Mouse (Mus musculus) forebrain, embryonic 16.5 days (tissue): Measurements from ENCODE around the gene Cfd. TPM values are rescaled to one million over a fixed set of nuclear protein-coding genes. Genes with fewer than 3 reads are reported as not detected.
A peak's percentile ranks its signal among the peaks of the same experiment; 100 is the strongest.

Source experiments
- ATAC-seq: fragments of 200-750 bp; cut with Nextera tagmentation; 2 replicates; pipeline ENCODE4 v1.8.0; 2017; ENCODE audit warnings: mild to moderate bottlenecking, moderate library complexity
- H3K27ac ChIP-seq: fragments of 300-500 bp; sonication (generic); 2 replicates; pipeline ENCODE4 v1.5.1; 2014; ENCODE audit warnings: low read length, control low read depth
- H3K27me3 ChIP-seq: fragments of 300-500 bp; sonication (generic); replicated peaks from 2 replicates; pipeline ENCODE4 v1.6.1; 2014; ENCODE audit warnings: low read length; ENCODE audit not compliant: control insufficient read depth, insufficient read depth
- H3K36me3 ChIP-seq: fragments of 300-500 bp; sonication (generic); 2 replicates; pipeline ENCODE4 v1.6.1; 2014; ENCODE audit not compliant: control insufficient read depth, insufficient read depth
- H3K4me1 ChIP-seq: fragments of 300-500 bp; sonication (generic); replicated peaks from 2 replicates; pipeline ENCODE4 v1.6.1; 2014; ENCODE audit warnings: low read length; ENCODE audit not compliant: control insufficient read depth, insufficient read depth
- H3K4me2 ChIP-seq: fragments of 300-500 bp; sonication (generic); 2 replicates; pipeline ENCODE4 v1.6.1; 2014; ENCODE audit warnings: mild to moderate bottlenecking, low read length, control low read depth
- H3K4me3 ChIP-seq: fragments of 300-500 bp; sonication (generic); replicated peaks from 2 replicates; pipeline ENCODE4 v1.5.1; 2014; ENCODE audit warnings: mild to moderate bottlenecking, low read length, control low read depth
- H3K9ac ChIP-seq: fragments of 300-500 bp; sonication (generic); replicated peaks from 2 replicates; pipeline ENCODE4 v1.6.1; 2014; ENCODE audit warnings: low read depth, low read length, control low read depth
- H3K9me3 ChIP-seq: fragments of 300-500 bp; sonication (generic); 2 replicates; pipeline ENCODE4 v1.6.1; 2016; ENCODE audit warnings: low read length; ENCODE audit not compliant: control insufficient read depth
- WGBS: fragments of 180-500 bp; shearing (Covaris S2); extraction: QIAGEN DNeasy Blood & Tissue Kit; methylation state at CpG from one replicate; pipeline ENCODE4 v1.1.7; 2014; 5-methylcytosine and 5-hydroxymethylcytosine counted together
- polyA plus RNA-seq: library from polyadenylated mRNA; unstranded; fragments of >200 nt; fragmentation: Nextera tagmentation; extraction: Ambion mirVana; gene quantifications from 2 replicates; pipeline ENCODE4 v1.2.1, GENCODE M21; 2015

Cfd gene
- polyA plus RNA-seq, 1 experiment from 2014 or later = not detected

DNA sequence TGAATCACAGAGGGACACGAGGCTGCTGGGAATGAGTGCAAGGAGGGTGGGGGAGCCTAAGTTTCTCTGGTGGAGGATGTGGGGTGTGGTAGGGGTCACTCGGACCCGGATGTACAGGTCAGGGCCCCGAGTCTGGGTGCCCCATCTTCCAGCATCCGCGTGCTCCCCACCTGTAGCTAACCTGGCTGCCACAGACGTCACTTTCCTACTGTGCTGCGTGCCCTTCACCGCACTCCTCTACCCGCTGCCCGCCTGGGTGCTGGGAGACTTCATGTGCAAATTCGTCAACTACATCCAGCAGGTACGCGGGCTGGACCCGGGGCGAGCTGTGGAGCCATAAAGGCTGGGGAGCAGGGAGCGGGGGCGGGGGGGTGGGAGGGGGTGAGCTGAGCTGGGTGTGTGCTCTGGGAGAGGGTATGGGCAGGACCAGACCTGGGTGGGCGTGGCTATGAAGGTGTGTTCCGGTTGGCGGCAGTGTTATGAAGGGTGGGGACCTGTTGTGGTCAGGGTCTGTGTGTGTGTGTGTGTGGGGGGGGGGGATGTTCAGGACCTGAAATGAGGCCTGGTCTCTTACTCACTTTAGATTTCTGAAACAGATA is 28.7 kb downstream of the Cfd start:
- H3K36me3 ChIP-seq = no peaks in the 10 kb centered on the region
- no peak overlapping the region for H3K4me3 ChIP-seq
- peaks cover 38% of the 10 kb centered on the region for H3K4me1 ChIP-seq
- peaks cover 61% of the 10 kb centered on the region for H3K27me3 ChIP-seq
- no peaks in the 10 kb centered on the region for H3K9me3 ChIP-seq
- no peak overlapping the region for H3K9ac ChIP-seq
- H3K27ac ChIP-seq = no peak overlapping the region
- WGBS = 4% methylated on average over 21 of the region's 21 CpGs
- ATAC-seq = no peak
- no peak overlapping the region for H3K4me2 ChIP-seq

GRCm38 (mm10) chr10:79920056-79920890 is 29.6 kb downstream of the Cfd start:
- Histone ChIP-seq H3K4me1 (peaks cover 28% of the 10 kb centered on the region), H3K36me3 (no peaks in the 10 kb centered on the region), H3K4me2 (no peak overlapping the region), H3K9ac (no peak overlapping the region), H3K27me3 (peaks cover 61% of the 10 kb centered on the region), H3K9me3 (no peaks in the 10 kb centered on the region), H3K4me3 (no peak overlapping the region; the same call in 1 of the 2 replicates), H3K27ac (no peak overlapping the region)
- 16% methylated on average over 26 of the region's 26 CpGs for WGBS
- no peak for ATAC-seq

DNA sequence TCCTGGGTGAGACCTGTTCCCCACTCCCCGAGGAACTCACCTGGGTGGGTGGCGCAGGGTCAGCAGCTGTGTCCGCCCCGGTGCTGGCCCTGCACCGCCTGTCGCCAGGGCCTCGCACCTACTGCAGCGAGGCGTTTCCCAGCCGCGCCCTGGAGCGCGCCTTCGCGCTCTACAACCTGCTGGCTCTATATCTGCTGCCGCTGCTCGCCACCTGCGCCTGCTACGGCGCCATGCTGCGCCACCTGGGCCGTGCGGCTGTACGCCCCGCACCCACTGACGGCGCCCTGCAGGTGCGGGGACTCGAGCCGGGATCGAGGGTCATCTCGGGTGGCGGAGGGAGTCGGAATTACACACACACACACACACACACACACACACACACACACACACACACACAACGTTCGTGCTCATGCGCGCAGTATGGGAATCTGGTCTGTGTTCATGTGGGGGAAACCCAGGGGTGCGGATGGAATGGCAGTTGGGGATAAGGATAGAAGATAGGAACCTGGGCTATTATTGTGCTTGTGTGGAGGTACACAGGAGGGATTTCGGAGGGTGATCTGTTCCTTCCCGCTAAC is 30.4 kb downstream of the Cfd start, which contains the start of gene R3hdm4:
Gene R3hdm4 (minus strand): TSS at position 251 of the 578 bp plus-strand sequence.
- H3K4me3 ChIP-seq = peak within 1 kb of the TSS; percentile 27
- peak within 1 kb of the TSS; percentile 19; the same call in 1 of the 2 replicates for H3K9ac ChIP-seq
- WGBS = 3% methylated on average over 41 of the region's 41 CpGs
- peak within 1 kb of the TSS; percentile 41 for H3K4me2 ChIP-seq
- no peak for ATAC-seq
- peaks cover 61% of the 10 kb centered on the region for H3K27me3 ChIP-seq
- no peaks in the 10 kb centered on the region for H3K36me3 ChIP-seq
- H3K4me1 ChIP-seq = peaks cover 28% of the 10 kb centered on the region
- no peaks in the 10 kb centered on the region for H3K9me3 ChIP-seq
- H3K27ac ChIP-seq = no peak within 1 kb of the TSS

GRCm38 (mm10) chr10:79921572-79921971 is 30.9 kb downstream of the Cfd start:
- H3K36me3 ChIP-seq = no peaks in the 10 kb centered on the region
- no peaks in the 10 kb centered on the region for H3K9me3 ChIP-seq
- H3K4me3 ChIP-seq = peak overlapping the region; percentile 27
- H3K27me3 ChIP-seq = peaks cover 61% of the 10 kb centered on the region
- peak overlapping the region; percentile 41 for H3K4me2 ChIP-seq
- WGBS = under 1% methylated on average over 34 of the region's 34 CpGs
- ATAC-seq = no peak
- no peak overlapping the region for H3K27ac ChIP-seq
- H3K4me1 ChIP-seq = peaks cover 29% of the 10 kb centered on the region
- H3K9ac ChIP-seq = peak overlapping the region; percentile 19; the same call in 1 of the 2 replicates

GRCm38 (mm10) chr10:79924998-79925784 is 34.5 kb downstream of the Cfd start:
- H3K9ac ChIP-seq = no peak overlapping the region
- H3K4me2 ChIP-seq = peak overlapping the region; percentile 26; the same call in 1 of the 2 replicates
- no peaks in the 10 kb centered on the region for H3K36me3 ChIP-seq
- H3K27ac ChIP-seq = no peak overlapping the region
- H3K27me3 ChIP-seq = peaks cover 33% of the 10 kb centered on the region
- no peak for ATAC-seq
- H3K4me1 ChIP-seq = peaks cover 34% of the 10 kb centered on the region
- H3K4me3 ChIP-seq = no peak overlapping the region
- 9% methylated on average over 29 of the region's 29 CpGs for WGBS
- H3K9me3 ChIP-seq = no peaks in the 10 kb centered on the region

GRCm38 (mm10) chr10:79925785-79926490 is 35.3 kb downstream of the Cfd start:
- WGBS = 8% methylated on average over 15 of the region's 15 CpGs
- ATAC-seq = no peak; the same call in 1 of the 2 replicates
- H3K4me2 ChIP-seq = peak overlapping the region; percentile 89

DNA sequence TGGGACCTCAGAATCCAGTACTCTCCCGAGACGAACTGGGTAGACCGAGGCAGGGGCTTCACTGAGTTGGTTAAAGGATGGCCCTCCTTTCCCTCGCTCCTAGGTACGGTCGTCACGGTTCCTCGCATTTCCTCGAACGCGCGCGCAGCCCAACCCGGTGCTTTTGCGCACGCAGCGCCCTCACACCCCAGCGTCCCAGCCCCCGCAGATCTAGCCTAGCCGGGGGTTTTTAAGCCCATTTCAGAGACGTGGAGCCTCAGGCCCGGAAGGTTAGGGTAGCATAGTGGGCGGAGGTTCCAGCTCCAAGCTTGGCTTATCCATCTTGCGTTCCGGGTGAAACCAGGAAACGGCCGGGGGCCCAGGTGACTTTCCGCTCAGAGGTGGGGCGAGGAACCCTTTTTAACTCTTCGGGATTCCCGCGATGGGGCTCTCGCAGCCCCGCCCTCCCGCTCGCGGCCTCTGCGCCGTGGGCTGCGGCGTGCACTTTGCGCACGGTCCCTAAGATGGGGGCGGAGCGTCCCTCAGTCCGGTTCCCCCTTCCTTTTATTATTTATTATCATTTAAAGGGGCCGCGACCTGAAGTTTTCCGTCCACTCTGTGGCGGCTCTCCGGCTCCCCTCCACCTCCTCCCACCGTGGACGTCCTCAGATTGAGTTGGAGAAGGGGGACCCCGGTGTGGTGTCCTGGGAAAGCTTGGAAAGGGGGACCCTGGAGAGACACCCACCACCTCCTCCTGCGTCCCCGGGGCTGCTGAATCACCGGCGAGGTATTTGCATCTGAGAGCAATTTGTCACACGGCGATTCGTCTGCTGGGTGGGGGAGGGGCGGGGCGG is 36.1 kb downstream of the Cfd start, which contains the start of gene Arid3a:
Gene Arid3a (plus strand): TSS at position 553 of the 833 bp plus-strand sequence.
- Histone ChIP-seq H3K9me3 (no peaks in the 10 kb centered on the region), H3K36me3 (no peaks in the 10 kb centered on the region), H3K27ac (peak within 1 kb of the TSS; percentile 81), H3K27me3 (peaks cover 18% of the 10 kb centered on the region), H3K4me2 (peak within 1 kb of the TSS; percentile 89), H3K4me3 (peak within 1 kb of the TSS; percentile 97), H3K9ac (peak within 1 kb of the TSS; percentile 85), H3K4me1 (peaks cover 24% of the 10 kb centered on the region)
- WGBS = under 1% methylated on average over 63 of the region's 63 CpGs
- peak; percentile 83 for ATAC-seq

More at GRCm38 (mm10) chr10:79925785-79926490, 35.3 kb downstream of the Cfd start:
- H3K9me3 ChIP-seq = no peaks in the 10 kb centered on the region
- peaks cover 25% of the 10 kb centered on the region for H3K27me3 ChIP-seq
- peak overlapping the region; percentile 85 for H3K9ac ChIP-seq
- H3K4me1 ChIP-seq = peaks cover 31% of the 10 kb centered on the region
- H3K36me3 ChIP-seq = no peaks in the 10 kb centered on the region
- peak overlapping the region; percentile 81; the same call in 1 of the 2 replicates for H3K27ac ChIP-seq
- H3K4me3 ChIP-seq = peak overlapping the region; percentile 97
